8 mouse cellular contexts compared by ENCODE assay signal in genomic region chr4:145017745-145018144, GRCm38 (mm10).
DNase-seq lines count a peak whose midpoint lies in the region; ATAC-seq lines count a peak whose summit lies in the region.

No protein-coding gene starts in this region.

- no peak overlapping the region for H3K27ac ChIP-seq in heart, embryonic 10.5 days
- H3K27ac ChIP-seq in forebrain, embryonic 12.5 days = no peak overlapping the region

- DNase-seq in heart, adult 11 months = peak; percentile 99
- no peak for DNase-seq in heart, embryonic 10.5 days (ENCODE audit: low spot score)
- DNase-seq in 3T3-L1 (ENCODE audit: low read depth, low spot score) = peak; percentile 54
- DNase-seq in kidney, postnatal 4 days = peak; percentile 57 to 72
- no peak for DNase-seq in yolk sac, embryonic 10.5 days (ENCODE audit: low spot score)
- DNase-seq in thymus, postnatal 10 days (ENCODE audit: low spot score in 2 of 2) = no peak

- H3K36me3 ChIP-seq in heart, embryonic 10.5 days = peaks cover 29% of the 10 kb centered on the region
- peaks cover 18% of the 10 kb centered on the region for H3K36me3 ChIP-seq in forebrain, embryonic 12.5 days (replicated peaks)

- H3K27me3 ChIP-seq in heart, embryonic 10.5 days (ENCODE audit: insufficient read depth, poor library complexity, severe bottlenecking) = no peaks in the 10 kb centered on the region
- H3K27me3 ChIP-seq in forebrain, embryonic 12.5 days = no peaks in the 10 kb centered on the region

- 69% methylated on average over 2 of the region's 2 CpGs for WGBS in heart, embryonic 10.5 days
- WGBS in forebrain, embryonic 12.5 days = 91% methylated on average over 2 of the region's 2 CpGs

- ATAC-seq in granulocyte monocyte progenitor cell, adult 5-6 weeks (replicated peaks; ENCODE audit: poor library complexity, severe bottlenecking) = peak; percentile 32
- no peak for ATAC-seq in forebrain, embryonic 12.5 days (ENCODE audit: low FRiP score)

- no peak overlapping the region for H3K9ac ChIP-seq in forebrain, embryonic 12.5 days

- no peak overlapping the region for H3K4me3 ChIP-seq in heart, embryonic 10.5 days
- H3K4me3 ChIP-seq in forebrain, embryonic 12.5 days (replicated peaks) = no peak overlapping the region

- H3K4me1 ChIP-seq in heart, embryonic 10.5 days = peaks cover 11% of the 10 kb centered on the region
- H3K4me1 ChIP-seq in forebrain, embryonic 12.5 days = no peaks in the 10 kb centered on the region

- H3K4me2 ChIP-seq in forebrain, embryonic 12.5 days = no peak overlapping the region

- no peaks in the 10 kb centered on the region for H3K9me3 ChIP-seq in heart, embryonic 10.5 days
- no peaks in the 10 kb centered on the region for H3K9me3 ChIP-seq in forebrain, embryonic 12.5 days

Comparison
In these comparisons a context has a peak if more than half of its experiments do, and no peak if none do; other contexts are left out.
1. DNase-seq: peak in heart, adult 11 months (single experiment), 3T3-L1 (single experiment) and kidney, postnatal 4 days (2 of 2); none in heart, embryonic 10.5 days (single experiment), yolk sac, embryonic 10.5 days (single experiment) and thymus, postnatal 10 days (0 of 2).